Comparison of ENCODE assay signal across 7 mouse cellular contexts in the genomic region with DNA sequence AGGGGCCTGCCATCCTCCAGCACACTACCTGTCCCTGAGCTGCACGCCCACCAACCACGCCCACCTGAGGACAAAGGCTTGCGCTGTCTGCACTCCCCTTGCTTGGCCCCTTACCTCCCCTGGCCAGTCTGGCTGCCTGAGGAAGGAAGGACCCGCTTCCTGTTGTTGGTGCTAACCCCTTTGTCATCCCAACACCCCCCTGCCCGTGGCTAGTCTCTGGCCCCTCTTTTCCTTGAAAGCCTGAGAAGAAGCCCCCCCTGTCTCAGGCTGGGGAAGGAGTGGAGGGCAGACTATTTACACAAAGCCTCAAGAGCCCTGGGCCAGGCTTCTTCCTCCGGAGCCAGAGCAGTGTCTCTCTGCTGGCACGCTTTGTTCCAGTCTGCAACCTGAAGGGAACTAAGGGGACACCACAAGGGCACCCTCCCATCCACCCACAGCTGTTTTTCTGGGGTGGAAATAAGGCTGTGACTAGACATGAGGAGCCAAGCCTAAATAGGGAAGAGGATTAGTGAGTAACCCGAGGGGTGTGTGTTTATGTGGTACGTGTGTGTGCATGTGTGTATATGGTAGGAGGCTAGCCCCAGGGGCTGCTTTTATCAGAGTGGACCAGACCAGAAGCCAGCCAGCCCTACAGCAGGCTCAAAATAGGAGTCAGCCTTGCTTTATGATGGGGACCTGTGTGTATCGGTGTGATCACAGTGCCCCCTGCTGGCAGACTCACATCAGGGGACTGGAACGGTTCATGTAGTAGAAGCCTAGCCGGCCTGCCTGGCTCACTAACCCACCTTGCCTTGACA. TPM values are rescaled to one million over a fixed set of nuclear protein-coding genes. Genes with fewer than 3 reads are reported as not detected.
A peak's percentile ranks its signal among the peaks of the same experiment; 100 is the strongest.
DNase-seq lines count a peak whose midpoint lies in the region; ATAC-seq and TF ChIP-seq lines count a peak whose summit lies in the region.

No protein-coding gene starts in this region.

- peak overlapping the region; percentile 75 for H3K27ac ChIP-seq in embryonic facial prominence, embryonic 12.5 days
- H3K27ac ChIP-seq in heart, adult 2 months, result peak overlapping the region; percentile 33
- 0 out of 2 replicates have a peak overlapping the region, but pooled peaks have one; percentile 55 for H3K27ac ChIP-seq in limb, embryonic 13.5 days
- H3K27ac ChIP-seq in midbrain, embryonic 16.5 days (ENCODE audit: low read length), result peak overlapping the region; percentile 78

- peak overlapping the region; percentile 19 for H3K9ac ChIP-seq in embryonic facial prominence, embryonic 12.5 days
- 0 out of 2 replicates have a peak overlapping the region, but pooled peaks have one; percentile 14 for H3K9ac ChIP-seq in heart, adult 2 months (ENCODE audit: low read depth, low read length)
- H3K9ac ChIP-seq in limb, embryonic 13.5 days, result peak overlapping the region; percentile 54
- H3K9ac ChIP-seq in midbrain, embryonic 16.5 days (ENCODE audit: low read depth, low read length), result peak overlapping the region; percentile 57

- H3K4me2 ChIP-seq in embryonic facial prominence, embryonic 12.5 days (replicated peaks), result peak overlapping the region; percentile 29
- H3K4me2 ChIP-seq in limb, embryonic 13.5 days (replicated peaks), result peak overlapping the region; percentile 39
- H3K4me2 ChIP-seq in midbrain, embryonic 16.5 days (ENCODE audit: low read length), result no peak overlapping the region

- DNase-seq in adrenal gland, postnatal 25 days, result peak; percentile 93
- peak; percentile 91 to 92 for DNase-seq in heart, adult 2 months
- DNase-seq in kidney, adult 8-10 months, result peak; percentile 90 to 93
- DNase-seq in spleen, postnatal 10 days (ENCODE audit: low spot score in 2 of 2), result peak; percentile 82 to 94

- H3K36me3 ChIP-seq in embryonic facial prominence, embryonic 12.5 days, result no peaks in the 10 kb centered on the region
- H3K36me3 ChIP-seq in heart, adult 2 months (ENCODE audit: control insufficient read depth, insufficient read depth, low read length), result no peaks in the 10 kb centered on the region
- no peaks in the 10 kb centered on the region for H3K36me3 ChIP-seq in limb, embryonic 13.5 days
- peaks cover 10% of the 10 kb centered on the region for H3K36me3 ChIP-seq in midbrain, embryonic 16.5 days (ENCODE audit: control insufficient read depth, insufficient read depth, low read length)

- no peak; the same call in 1 of the 2 replicates for TF ChIP-seq CTCF in heart, adult 2 months (IDR thresholded peaks at IDR 0.05)

- no peak overlapping the region for H3K4me3 ChIP-seq in embryonic facial prominence, embryonic 12.5 days
- no peak overlapping the region for H3K4me3 ChIP-seq in heart, adult 2 months
- H3K4me3 ChIP-seq in limb, embryonic 13.5 days, result peak overlapping the region; percentile 8; the same call in 1 of the 2 replicates
- H3K4me3 ChIP-seq in midbrain, embryonic 16.5 days (ENCODE audit: low read depth, low read length), result no peak overlapping the region

- no peaks in the 10 kb centered on the region for H3K79me2 ChIP-seq in heart, adult 2 months (replicated peaks; ENCODE audit: control insufficient read depth, insufficient read depth, low read length)

- 4% methylated on average over 12 of the region's 12 CpGs for WGBS in embryonic facial prominence, embryonic 12.5 days
- 19% methylated on average over 12 of the region's 12 CpGs for WGBS in heart, adult 2 months
- 12% methylated on average over 12 of the region's 12 CpGs for WGBS in limb, embryonic 13.5 days
- WGBS in midbrain, embryonic 16.5 days, result 7% methylated on average over 12 of the region's 12 CpGs

- intact Hi-C loops in heart, adult 2 months (cut with DNase I), result loop anchor here (1.0 to 5.0 kb wide), 4 partner anchors 43 to 391 kb away; a partner anchor contains a TSS

- peak; percentile 84 for ATAC-seq in embryonic facial prominence, embryonic 12.5 days (ENCODE audit: insufficient number of reproducible peaks, insufficient read depth, low FRiP score, low TSS enrichment)
- peak; percentile 90 for ATAC-seq in limb, embryonic 13.5 days (ENCODE audit: low FRiP score, low read depth)
- peak; percentile 87 for ATAC-seq in midbrain, embryonic 16.5 days

- peaks cover 19% of the 10 kb centered on the region for H3K4me1 ChIP-seq in embryonic facial prominence, embryonic 12.5 days
- H3K4me1 ChIP-seq in heart, adult 2 months (ENCODE audit: control insufficient read depth, insufficient read depth, low read length), result peaks cover 9% of the 10 kb centered on the region
- peaks cover 14% of the 10 kb centered on the region for H3K4me1 ChIP-seq in limb, embryonic 13.5 days
- H3K4me1 ChIP-seq in midbrain, embryonic 16.5 days (ENCODE audit: control insufficient read depth, insufficient read depth, low read length), result peaks cover 14% of the 10 kb centered on the region

- no peaks in the 10 kb centered on the region for H3K9me3 ChIP-seq in embryonic facial prominence, embryonic 12.5 days
- H3K9me3 ChIP-seq in limb, embryonic 13.5 days, result no peaks in the 10 kb centered on the region
- H3K9me3 ChIP-seq in midbrain, embryonic 16.5 days (replicated peaks; ENCODE audit: control insufficient read depth, low read length, poor library complexity, severe bottlenecking), result no peaks in the 10 kb centered on the region

- H3K27me3 ChIP-seq in embryonic facial prominence, embryonic 12.5 days, result no peaks in the 10 kb centered on the region
- H3K27me3 ChIP-seq in heart, adult 2 months (ENCODE audit: control insufficient read depth, insufficient read depth, low read length), result no peaks in the 10 kb centered on the region
- no peaks in the 10 kb centered on the region for H3K27me3 ChIP-seq in limb, embryonic 13.5 days
- no peaks in the 10 kb centered on the region for H3K27me3 ChIP-seq in midbrain, embryonic 16.5 days (ENCODE audit: control insufficient read depth, insufficient read depth, low read depth, low read length)

- TF ChIP-seq EP300 in heart, adult 2 months (IDR thresholded peaks at IDR 0.05; ENCODE audit: insufficient read depth, low read depth, low read length), result peak; percentile 98

- TF ChIP-seq POLR2A in heart, adult 2 months (IDR thresholded peaks at IDR 0.05; ENCODE audit: insufficient read depth, low read depth, low read length), result peak; percentile 34; the same call in 1 of the 2 replicates

RNA-seq across cellular contexts. Expression of a gene that starts 14.8 kb away (rescaled TPM):
- 182 and 184 TPM in 2 replicates for total RNA-seq in adrenal gland, postnatal 25 days (2021)
- 96.0 TPM in 2 replicates for polyA plus RNA-seq in embryonic facial prominence, embryonic 12.5 days (2016; fragmentation: Nextera tagmentation; extraction: Ambion mirVana)
- total RNA-seq in heart, adult 2 months (2021), result 10 to 100 TPM; 96.6 to 99.1 TPM
- 57.2 and 95.9 TPM in 2 replicates for polyA plus RNA-seq in heart, adult 2 months (2012; rRNA removed)
- 60.9 and 62.5 TPM in 2 replicates for polyA plus RNA-seq in limb, embryonic 13.5 days (2015; fragmentation: Nextera tagmentation; extraction: Ambion mirVana)
- polyA plus RNA-seq in midbrain, embryonic 16.5 days (2015; fragmentation: Nextera tagmentation; extraction: Ambion mirVana), result 95.7 and 98.3 TPM in 2 replicates

RNA-seq across cellular contexts. Expression of a gene that starts 41.6 kb away (rescaled TPM):
- 23.0 and 24.0 TPM in 2 replicates for total RNA-seq in adrenal gland, postnatal 25 days (2021)
- polyA plus RNA-seq in embryonic facial prominence, embryonic 12.5 days (2016; fragmentation: Nextera tagmentation; extraction: Ambion mirVana), result 6.3 and 7.4 TPM in 2 replicates
- total RNA-seq in heart, adult 2 months (2021), result 10 to 100 TPM; 13.7 to 14.6 TPM
- polyA plus RNA-seq in heart, adult 2 months (2012; rRNA removed), result 13.1 and 13.6 TPM in 2 replicates
- 4.8 TPM in 2 replicates for polyA plus RNA-seq in limb, embryonic 13.5 days (2015; fragmentation: Nextera tagmentation; extraction: Ambion mirVana)
- 19.4 and 21.0 TPM in 2 replicates for polyA plus RNA-seq in midbrain, embryonic 16.5 days (2015; fragmentation: Nextera tagmentation; extraction: Ambion mirVana)

RNA-seq across cellular contexts. Expression of a gene that starts 57.7 kb away (rescaled TPM):
- 40.6 and 61.6 TPM in 2 replicates for total RNA-seq in adrenal gland, postnatal 25 days (2021)
- 19.8 and 20.8 TPM in 2 replicates for polyA plus RNA-seq in embryonic facial prominence, embryonic 12.5 days (2016; fragmentation: Nextera tagmentation; extraction: Ambion mirVana)
- 10 to 100 TPM; 24.5 to 30.2 TPM for total RNA-seq in heart, adult 2 months (2021)
- 42.8 and 59.8 TPM in 2 replicates for polyA plus RNA-seq in heart, adult 2 months (2012; rRNA removed)
- 21.1 and 22.0 TPM in 2 replicates for polyA plus RNA-seq in limb, embryonic 13.5 days (2015; fragmentation: Nextera tagmentation; extraction: Ambion mirVana)
- 40.0 and 40.2 TPM in 2 replicates for polyA plus RNA-seq in midbrain, embryonic 16.5 days (2015; fragmentation: Nextera tagmentation; extraction: Ambion mirVana)

RNA-seq across cellular contexts. Expression of a gene that starts 59.7 kb away (rescaled TPM):
- total RNA-seq in adrenal gland, postnatal 25 days (2021), result 9.4 and 10.0 TPM in 2 replicates
- 6.5 and 7.0 TPM in 2 replicates for polyA plus RNA-seq in embryonic facial prominence, embryonic 12.5 days (2016; fragmentation: Nextera tagmentation; extraction: Ambion mirVana)
- total RNA-seq in heart, adult 2 months (2021), result 1 to 10 TPM; 7.6 to 8.5 TPM
- polyA plus RNA-seq in heart, adult 2 months (2012; rRNA removed), result 18.1 and 21.6 TPM in 2 replicates
- 6.0 and 6.6 TPM in 2 replicates for polyA plus RNA-seq in limb, embryonic 13.5 days (2015; fragmentation: Nextera tagmentation; extraction: Ambion mirVana)
- polyA plus RNA-seq in midbrain, embryonic 16.5 days (2015; fragmentation: Nextera tagmentation; extraction: Ambion mirVana), result 3.4 and 4.3 TPM in 2 replicates
